Mouse (Mus musculus) ES-E14 (cell line): ENCODE measurements at regions not wholly inside any gene's neighbourhood (a gene's known extent, or its start where the extent isn't known, plus 50 kb on each side); places are given as distances from the start of the nearest gene placed in this dataset.

Experiments used
- MAFK ChIP-seq: IDR thresholded peaks from 2 replicates; pipeline ENCODE4 v1.6.1; 2014; ENCODE audit warnings: mild to moderate bottlenecking, low read depth, low read length, inconsistent platforms; ENCODE audit not compliant: insufficient read depth
- ZC3H11A ChIP-seq: IDR thresholded peaks from 2 replicates; pipeline ENCODE4 v1.6.1; 2012; ENCODE audit warnings: low read depth, mild to moderate bottlenecking, inconsistent platforms, low read length, borderline replicate concordance
- ZNF384 ChIP-seq: IDR thresholded peaks from 2 replicates; pipeline ENCODE4 v1.6.1; 2012; ENCODE audit warnings: low read depth, low read length, inconsistent platforms

DNA sequence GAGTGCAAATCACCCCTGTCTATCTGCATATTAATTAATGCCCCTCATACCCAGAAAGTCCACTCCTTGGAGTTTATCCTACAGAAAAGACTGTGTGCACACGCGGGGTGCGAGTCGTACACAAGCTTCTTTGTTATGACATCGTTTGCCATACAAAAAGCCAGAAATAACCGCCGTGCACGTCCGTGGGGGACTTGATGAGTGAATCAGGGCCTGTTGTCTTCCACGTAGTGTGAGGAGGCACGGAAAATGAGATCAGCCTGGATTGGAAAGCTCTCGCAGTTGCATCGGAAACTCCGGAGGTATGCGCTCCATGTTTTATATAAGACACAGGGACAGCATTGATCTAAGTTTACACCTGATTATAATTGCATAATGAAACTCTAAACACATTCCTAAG, 120.3 kb downstream of the Etnk1 start:
- TF ChIP-seq ZNF384 = no peak
- TF ChIP-seq ZC3H11A = no peak
- TF ChIP-seq MAFK = no peak
